Mouse (Mus musculus): ENCODE measurements around the gene Prkce.
A peak's percentile ranks its signal among the peaks of the same experiment; 100 is the strongest.

Gene Prkce

GRCm38 (mm10) chr17:86487450-86487849 lies 319.9 kb downstream of the Prkce start:
- no peak for DNase-seq (ENCODE audit: low spot score)

GRCm38 (mm10) chr17:86489827-86490226 lies 322.2 kb downstream of the Prkce start:
- no peak for DNase-seq (ENCODE audit: low spot score)

GRCm38 (mm10) chr17:86492376-86492775 lies 324.8 kb downstream of the Prkce start:
- DNase-seq (ENCODE audit: low spot score): no peak

GRCm38 (mm10) chr17:86493891-86494420 lies 326.4 kb downstream of the Prkce start:
- DNase-seq (ENCODE audit: low spot score): peak; percentile 27

GRCm38 (mm10) chr17:86494494-86494893 lies 326.9 kb downstream of the Prkce start:
- DNase-seq (ENCODE audit: low spot score): no peak

GRCm38 (mm10) chr17:86494895-86495294 lies 327.3 kb downstream of the Prkce start:
- no peak for DNase-seq (ENCODE audit: low spot score)

DNA sequence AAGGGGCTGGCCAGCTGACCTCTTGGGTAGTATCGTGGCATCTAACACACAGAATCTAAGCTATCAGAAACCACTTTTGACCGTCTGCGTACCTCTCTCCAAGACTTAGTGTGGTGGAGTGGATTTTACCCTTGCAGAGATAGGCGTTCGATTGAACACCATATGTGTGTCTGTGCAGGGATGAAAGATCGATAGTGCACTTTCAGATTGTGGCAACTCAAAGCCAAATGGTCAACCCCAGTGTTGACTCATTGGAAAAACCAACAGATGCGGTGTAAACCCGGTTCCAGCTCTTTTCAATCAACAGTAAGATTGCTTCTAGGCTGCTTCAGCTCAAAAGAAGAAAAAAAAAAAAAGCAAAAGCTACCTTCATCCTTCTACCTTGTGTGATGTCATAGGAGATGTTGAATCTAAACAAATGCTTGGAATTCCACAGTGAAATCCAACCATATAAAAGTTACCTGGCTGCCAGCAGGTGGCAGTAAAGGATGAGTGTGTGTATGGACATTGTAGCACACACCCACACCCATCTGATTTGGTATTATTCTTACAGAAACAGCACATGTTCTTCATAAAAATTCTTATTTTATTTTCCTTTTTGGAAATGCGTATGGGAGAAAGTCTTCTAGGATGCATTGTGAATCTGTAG lies 328.7 kb downstream of the Prkce start:
- DNase-seq (ENCODE audit: low spot score): peak; percentile 49

DNA sequence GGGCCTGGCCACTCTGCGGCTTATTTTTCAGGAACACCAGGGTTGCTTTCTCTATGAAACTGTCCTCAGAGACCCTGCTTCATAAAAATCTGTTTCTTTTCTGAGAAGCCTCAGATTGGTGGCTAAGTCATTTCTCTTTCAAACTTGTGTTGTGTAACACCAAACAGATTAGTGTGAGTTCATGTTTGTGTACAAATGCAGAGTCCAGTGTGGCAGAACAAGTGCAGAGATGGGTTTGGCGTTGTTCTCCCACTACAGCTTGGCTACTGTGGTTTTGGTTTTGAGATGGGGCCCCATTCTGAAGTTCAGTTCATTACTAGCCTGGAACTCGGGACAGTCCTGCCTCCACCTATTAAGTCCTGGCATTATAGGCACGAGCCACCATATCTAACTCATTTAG lies 329.7 kb downstream of the Prkce start:
- no peak for DNase-seq (ENCODE audit: low spot score)

DNA sequence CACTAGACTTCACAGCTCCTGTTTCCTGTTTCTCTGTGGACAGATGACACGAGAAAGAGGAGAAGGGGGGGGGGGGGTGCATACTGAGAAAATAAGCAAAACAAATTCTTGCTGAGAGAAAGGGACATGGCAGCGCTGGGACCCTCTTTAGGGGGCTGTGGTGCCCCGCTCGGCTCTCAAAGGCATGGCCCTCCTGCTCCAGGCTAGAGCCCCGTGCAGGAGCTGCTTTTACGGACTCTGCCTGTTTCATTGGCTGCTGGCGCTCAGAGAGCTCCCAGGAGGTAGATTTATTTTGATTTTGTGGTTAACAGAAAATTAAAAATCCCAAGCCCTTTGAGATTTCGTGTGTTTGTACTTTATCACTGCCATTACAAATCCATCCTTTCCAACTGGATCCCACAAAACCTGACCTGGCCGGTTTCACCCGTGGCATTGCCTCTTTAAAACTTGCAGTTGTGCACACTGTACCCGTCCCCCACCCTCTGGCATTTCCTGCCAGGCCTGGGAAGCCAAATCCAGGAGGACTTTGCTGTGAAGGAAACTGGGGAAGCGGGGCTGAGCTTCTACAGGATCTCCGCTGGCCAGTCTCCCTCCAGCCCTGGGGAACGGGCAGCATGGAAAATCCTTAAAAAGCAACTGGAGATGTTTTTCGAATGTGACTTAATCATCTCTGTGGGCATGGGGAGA lies 331.9 kb downstream of the Prkce start:
- peak; percentile 22 for DNase-seq (ENCODE audit: low spot score)

DNA sequence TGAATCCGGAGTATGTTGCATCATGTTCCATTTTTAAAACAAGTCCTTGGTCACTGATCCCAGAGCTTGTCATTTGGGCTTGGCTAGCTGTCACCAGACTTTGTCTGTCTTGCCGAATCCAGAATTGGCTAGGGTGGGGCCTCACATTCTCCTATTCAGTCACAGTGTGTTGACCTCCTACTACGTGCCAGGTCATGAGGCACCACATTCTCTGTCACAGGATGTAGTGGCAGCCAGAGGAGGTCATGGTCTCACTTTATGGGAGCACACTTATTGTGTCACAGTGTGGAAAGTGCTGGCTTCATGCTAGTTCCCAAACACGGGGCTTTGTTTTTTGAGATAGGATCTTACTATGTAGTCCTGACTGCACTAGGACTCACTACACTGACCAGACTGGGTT lies 333.8 kb downstream of the Prkce start:
- no peak for DNase-seq (ENCODE audit: low spot score)

DNA sequence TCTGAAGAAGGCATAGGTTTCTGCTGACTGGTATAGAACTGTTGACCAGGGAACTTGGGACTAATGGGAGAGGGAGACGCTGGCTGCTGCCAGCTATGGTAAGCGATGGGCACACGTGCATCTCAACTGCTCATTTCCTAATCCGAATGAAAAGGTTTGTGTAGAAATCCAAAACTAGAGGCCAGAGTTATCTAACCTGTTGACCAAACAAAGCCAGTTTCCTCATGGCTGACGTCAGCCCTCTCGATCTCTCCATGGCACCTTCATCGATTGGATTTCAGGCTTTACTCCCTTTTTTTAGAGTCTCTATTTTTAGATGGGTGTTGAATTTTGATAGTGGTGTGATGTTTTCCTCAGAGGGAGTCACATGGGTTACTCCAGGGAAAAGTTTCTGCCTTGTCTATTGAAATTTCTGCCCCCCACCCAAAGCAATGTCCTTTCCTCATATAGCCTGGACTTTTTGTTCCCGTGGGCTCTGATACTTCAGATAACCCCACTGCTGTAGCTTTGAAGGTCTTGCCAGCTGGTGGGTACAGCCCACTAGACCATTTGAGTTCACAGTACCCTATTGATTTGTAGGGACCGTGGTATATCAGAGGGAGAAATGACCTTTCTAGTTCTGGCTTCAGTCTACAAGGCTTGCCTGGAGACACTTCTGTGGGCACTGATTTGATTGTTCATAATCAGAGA lies 335.8 kb downstream of the Prkce start:
- DNase-seq (ENCODE audit: low spot score): no peak

DNA sequence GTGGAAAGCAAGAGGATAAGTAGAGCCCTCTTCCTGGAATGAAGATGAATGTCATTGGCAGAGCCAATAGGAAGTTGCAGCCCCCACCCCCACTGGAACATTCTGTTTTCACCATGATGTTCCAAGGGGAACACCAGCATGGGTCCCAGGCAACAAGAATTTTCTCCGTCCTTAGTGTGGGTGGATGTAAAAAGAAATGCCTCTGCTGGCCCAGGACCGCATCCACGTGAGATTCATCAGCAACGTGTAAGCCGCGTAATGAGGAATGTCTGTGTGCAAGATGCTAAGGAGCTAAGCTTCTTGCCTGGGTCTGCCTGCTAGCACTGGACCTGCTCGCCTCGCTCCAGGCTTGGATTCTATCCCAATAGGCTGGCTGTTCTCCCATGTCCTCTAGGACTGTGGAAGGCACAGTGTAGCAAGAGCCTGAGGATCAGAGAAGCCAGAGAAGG lies 337.6 kb downstream of the Prkce start, which contains the start of gene Gm10309:
Gene Gm10309, minus strand, starts transcription at position 50 of the 449 bp plus-strand sequence.
- peak; percentile 53 for DNase-seq (ENCODE audit: low spot score)

DNA sequence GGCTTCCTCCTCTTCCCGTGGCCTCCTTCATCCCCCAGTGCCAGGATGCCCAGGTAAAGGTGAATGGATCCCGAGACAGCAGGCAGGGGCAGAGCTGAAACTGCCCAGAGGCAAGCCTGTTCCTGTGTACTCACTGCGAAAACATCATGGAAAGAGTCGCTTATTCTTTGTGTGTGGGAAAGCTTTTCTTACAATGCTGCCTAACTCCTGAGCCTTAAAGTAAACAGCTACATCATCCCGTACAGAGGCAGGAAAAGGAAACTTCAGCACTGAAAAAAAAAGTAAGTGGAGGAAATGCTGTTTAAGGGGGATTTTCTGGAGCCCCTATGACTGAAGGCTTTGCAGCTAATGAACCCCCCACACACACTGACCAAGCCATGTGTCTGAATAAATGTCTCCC lies 339.3 kb downstream of the Prkce start:
- DNase-seq (ENCODE audit: low spot score): no peak

DNA sequence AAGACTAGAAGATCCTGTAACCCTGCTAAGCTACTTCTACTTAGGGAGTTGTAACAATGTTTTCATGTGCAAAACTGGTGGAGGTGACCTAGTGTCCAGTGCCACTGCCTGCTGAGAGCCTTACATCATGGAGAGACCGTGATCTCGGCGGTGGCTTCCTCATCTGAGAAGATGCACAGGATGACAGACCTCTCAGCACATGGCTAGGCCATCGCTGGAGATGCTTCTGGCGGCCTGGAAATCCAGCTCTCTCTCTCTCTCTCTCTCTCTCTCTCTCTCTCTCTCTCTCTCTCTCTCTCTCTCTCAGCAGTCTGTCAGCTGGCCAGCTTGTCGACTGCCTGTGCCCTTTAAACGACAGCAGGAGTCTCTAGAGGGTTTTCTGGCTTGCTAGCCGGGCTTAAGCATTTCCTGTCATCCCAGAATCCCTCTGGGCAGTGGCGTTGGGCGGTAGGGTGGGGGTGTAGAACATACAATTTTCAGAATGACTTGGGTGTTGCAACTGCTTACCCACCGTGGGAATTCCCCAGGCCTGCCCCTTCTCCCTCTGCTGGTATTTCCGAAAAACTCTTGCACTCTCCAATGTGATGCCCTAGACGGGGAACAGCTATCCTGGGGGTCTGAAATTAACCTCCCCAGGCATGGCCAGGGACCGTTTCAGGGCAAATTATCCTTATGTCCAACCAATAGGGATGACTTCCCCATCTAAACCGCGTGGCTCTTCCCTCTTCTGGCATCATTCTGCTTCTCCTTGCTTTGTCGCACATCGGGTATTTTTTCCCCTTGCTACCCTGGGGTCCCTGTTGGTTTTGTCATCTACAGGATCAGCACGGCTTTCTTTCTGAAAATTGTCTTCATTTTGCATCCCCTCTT lies 340.0 kb downstream of the Prkce start:
- DNase-seq (ENCODE audit: low spot score): no peak

DNA sequence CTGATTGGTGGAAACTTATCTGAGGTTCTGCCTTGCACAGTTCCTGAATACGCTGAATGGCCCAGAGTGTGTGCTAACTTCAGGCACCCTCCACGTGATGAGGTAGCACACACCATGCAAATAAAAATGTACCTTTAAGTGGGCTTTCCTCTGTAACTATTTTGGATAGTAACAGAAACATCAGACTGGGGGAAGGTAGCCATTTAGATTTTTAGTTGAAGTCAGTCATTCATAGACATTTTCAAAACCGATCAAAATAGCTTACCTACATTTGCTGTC lies 340.6 kb downstream of the Prkce start:
- no peak for DNase-seq (ENCODE audit: low spot score)

- DNase-seq (ENCODE audit: low spot score): no peak
These were observed 342.3 kb downstream of the Prkce start for GRCm38 (mm10) chr17:86509871-86510270.

GRCm38 (mm10) chr17:86514974-86515620 lies 347.5 kb downstream of the Prkce start:
- DNase-seq (ENCODE audit: low spot score): no peak

DNA sequence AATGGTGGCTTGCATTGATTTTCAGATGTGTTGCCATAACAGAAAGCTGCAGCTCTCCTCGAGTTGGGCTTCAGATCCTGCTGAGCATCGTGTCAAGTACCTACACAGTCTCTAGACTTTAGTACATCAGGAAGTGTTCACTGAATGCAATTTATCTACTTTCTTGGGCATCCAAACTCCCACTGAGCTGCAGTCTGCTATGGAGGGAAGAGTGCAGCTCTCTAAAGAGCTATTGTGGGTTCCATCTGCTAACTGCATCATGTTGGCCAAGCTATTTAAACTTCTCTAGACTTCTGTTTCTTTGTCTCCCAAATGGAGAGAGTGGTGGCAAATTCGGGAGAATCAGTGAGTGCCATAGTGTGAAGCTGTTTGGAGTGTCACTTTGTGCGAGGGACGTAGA lies 349.0 kb downstream of the Prkce start:
- DNase-seq (ENCODE audit: low spot score): no peak

DNA sequence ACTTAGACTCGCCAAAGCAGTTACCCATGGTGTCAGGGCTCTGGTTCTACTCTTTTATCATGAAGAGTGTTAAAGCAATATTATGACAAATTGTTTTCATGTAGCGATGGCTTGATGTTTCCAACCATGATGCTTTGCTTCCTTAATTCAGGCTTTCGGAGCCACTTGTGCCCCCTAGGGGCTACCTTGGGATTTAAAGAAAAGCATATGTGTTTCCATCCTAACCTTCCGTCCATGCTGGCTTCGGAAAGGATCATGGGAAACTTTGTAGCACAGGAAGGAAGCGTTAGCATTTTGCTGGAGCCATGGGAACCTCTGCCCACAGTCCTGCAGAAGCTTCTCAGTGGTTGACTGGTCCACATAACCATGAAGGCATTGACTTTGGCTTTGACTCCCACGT lies 351.0 kb downstream of the Prkce start:
- DNase-seq (ENCODE audit: low spot score): no peak

- DNase-seq (ENCODE audit: low spot score): no peak
These were observed 353.7 kb downstream of the Prkce start for GRCm38 (mm10) chr17:86521252-86521651.

DNA sequence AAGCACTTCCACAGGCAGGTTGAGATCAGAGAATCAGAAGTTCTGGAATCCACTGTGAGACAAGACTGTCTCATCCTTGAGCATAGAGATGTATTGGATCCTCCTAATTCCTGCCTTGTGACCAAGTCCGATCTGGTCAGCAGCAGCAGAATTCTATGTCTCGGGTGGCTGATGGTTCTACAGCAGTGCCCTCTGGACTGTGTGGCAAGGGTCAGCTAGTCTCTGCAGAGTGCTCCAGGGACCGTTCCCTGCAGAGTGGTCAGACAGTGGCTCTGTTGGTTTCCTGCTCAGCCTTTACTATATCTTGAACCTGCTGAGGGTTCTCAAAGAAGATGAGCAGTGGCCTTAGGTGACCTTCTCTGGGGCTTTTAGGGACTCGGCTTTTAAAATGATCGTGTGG lies 355.1 kb downstream of the Prkce start:
- no peak for DNase-seq (ENCODE audit: low spot score)

DNA sequence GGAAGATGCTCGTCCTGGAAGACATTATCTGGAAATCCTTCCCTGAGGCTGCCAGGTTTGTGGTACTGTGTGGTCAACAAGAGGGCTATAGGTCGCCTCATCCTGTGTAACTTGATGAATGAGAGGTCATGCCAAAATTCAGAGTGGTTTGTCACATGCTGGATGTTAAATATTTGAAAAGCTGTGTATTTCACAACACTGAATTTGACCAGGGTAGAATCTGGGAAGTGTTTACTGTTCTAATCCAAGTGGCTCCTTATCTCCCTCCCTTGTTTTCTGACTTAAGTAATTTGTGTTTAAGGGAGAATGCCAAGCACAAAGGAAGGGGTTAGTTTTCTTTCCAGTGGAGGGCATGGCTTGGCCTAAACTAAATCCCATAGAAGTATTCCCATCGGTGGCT lies 355.8 kb downstream of the Prkce start:
- DNase-seq (ENCODE audit: low spot score): no peak
